Mouse (Mus musculus) bone marrow macrophage, adult 2 months (primary cell): ENCODE data around the gene Atxn10. TPM values are rescaled to one million over a fixed set of nuclear protein-coding genes. Genes with fewer than 3 reads are reported as not detected.

Experiments
- H3K27ac ChIP-seq: 2 replicates; pipeline ENCODE4 v1.5.1; 2012; ENCODE audit warnings: low read depth, low read length; ENCODE audit not compliant: insufficient read depth
- H3K4me1 ChIP-seq: 2 replicates; pipeline ENCODE4 v1.6.1; 2012; ENCODE audit warnings: low read length; ENCODE audit not compliant: control insufficient read depth, insufficient read depth
- H3K4me3 ChIP-seq: 2 replicates; pipeline ENCODE4 v1.5.1; 2012; ENCODE audit warnings: mild to moderate bottlenecking, low read length, moderate library complexity; ENCODE audit not compliant: insufficient read depth
- CTCF ChIP-seq: IDR thresholded peaks from 2 replicates; pipeline ENCODE4 v1.5.1; 2012; ENCODE audit warnings: low read depth, mild to moderate bottlenecking, low read length, moderate library complexity
- POLR2A ChIP-seq: IDR thresholded peaks from 2 replicates; pipeline ENCODE4 v1.6.1; 2012; ENCODE audit warnings: mild to moderate bottlenecking, low read depth, low read length, borderline replicate concordance
- polyA plus RNA-seq: library from polyadenylated mRNA; stranded (reverse); fragments of >200 nt; gene quantifications from 2 replicates; pipeline ENCODE4 v1.2.4, GENCODE M21; 2012; ENCODE audit not compliant: missing spikeins, insufficient read depth, insufficient read length

Atxn10 gene
- polyA plus RNA-seq, 1 experiment, result 70.2 TPM

DNA sequence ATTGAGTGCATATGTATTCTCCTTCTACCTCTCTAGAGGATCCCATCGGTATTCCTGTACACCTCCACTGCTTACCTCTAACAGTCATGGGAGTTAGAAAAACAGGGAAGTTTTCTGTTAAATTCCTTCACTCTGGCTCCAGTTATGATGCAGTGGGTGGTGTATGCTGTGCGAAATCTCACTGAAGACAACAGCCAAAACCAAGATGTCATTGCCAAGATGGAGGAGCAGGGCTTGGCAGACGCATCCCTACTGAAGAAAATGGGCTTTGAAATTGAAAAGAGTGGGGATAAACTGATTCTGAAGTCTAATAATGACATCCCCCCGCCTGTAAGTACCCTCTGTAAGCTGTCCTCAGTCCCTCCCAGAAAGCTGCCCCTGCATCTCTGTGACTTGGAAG lies 126.1 kb downstream of the Atxn10 start:
- Histone ChIP-seq H3K27ac (no peak overlapping the region), H3K4me1 (no peaks in the 10 kb centered on the region), H3K4me3 (no peak overlapping the region)
- TF ChIP-seq CTCF (no peak), POLR2A (no peak)

- no peak overlapping the region for H3K4me3 ChIP-seq
- TF ChIP-seq CTCF (no peak), POLR2A (no peak)
- no peak overlapping the region for H3K27ac ChIP-seq
- H3K4me1 ChIP-seq, result no peaks in the 10 kb centered on the region
Measured at GRCm38 (mm10) chr15:85463027-85463790, 127.2 kb downstream of the Atxn10 start.

GRCm38 (mm10) chr15:85464190-85464589 lies 128.1 kb downstream of the Atxn10 start:
- no peaks in the 10 kb centered on the region for H3K4me1 ChIP-seq
- no peak for TF ChIP-seq POLR2A
- TF ChIP-seq CTCF, result no peak
- H3K27ac ChIP-seq, result no peak overlapping the region
- no peak overlapping the region for H3K4me3 ChIP-seq

- H3K27ac ChIP-seq, result no peak overlapping the region
Measured at GRCm38 (mm10) chr15:85464823-85465565, 128.9 kb downstream of the Atxn10 start.

GRCm38 (mm10) chr15:85466456-85467067 lies 130.5 kb downstream of the Atxn10 start:
- no peak overlapping the region for H3K27ac ChIP-seq
- H3K4me3 ChIP-seq, result no peak overlapping the region
- TF ChIP-seq POLR2A, result no peak
- no peak for TF ChIP-seq CTCF
- H3K4me1 ChIP-seq, result no peaks in the 10 kb centered on the region

More at GRCm38 (mm10) chr15:85464823-85465565, 128.9 kb downstream of the Atxn10 start:
- H3K4me3 ChIP-seq, result no peak overlapping the region
- TF ChIP-seq POLR2A (no peak), CTCF (no peak)
- no peaks in the 10 kb centered on the region for H3K4me1 ChIP-seq

- no peak for TF ChIP-seq POLR2A
- no peak for TF ChIP-seq CTCF
- Histone ChIP-seq H3K4me1 (no peaks in the 10 kb centered on the region), H3K27ac (no peak overlapping the region), H3K4me3 (no peak overlapping the region)
Measured at GRCm38 (mm10) chr15:85469401-85469800, 133.4 kb downstream of the Atxn10 start.

GRCm38 (mm10) chr15:85474697-85475096 lies 138.7 kb downstream of the Atxn10 start:
- no peaks in the 10 kb centered on the region for H3K4me1 ChIP-seq
- TF ChIP-seq CTCF (no peak), POLR2A (no peak)
- no peak overlapping the region for H3K4me3 ChIP-seq
- H3K27ac ChIP-seq, result no peak overlapping the region

DNA sequence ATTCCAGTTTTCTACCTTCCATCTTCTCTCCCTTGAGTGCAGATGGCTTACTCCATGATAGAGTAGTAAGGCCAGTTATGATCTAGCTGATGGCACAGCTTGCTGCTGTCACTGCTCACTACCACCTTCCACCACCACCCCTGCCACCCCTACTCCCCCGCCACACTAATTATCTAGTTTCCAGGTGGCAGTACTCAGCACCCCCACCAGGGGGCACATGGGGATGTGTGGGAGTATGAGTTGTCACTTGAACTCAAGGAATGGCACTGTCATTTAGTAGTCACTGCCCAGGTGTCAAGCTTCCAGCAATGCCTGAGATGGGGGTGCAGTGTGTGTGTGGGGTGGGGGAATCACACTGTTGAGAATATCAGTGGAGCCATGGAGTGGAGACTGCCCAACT lies 141.5 kb downstream of the Atxn10 start:
- H3K27ac ChIP-seq, result no peak overlapping the region
- H3K4me1 ChIP-seq, result no peaks in the 10 kb centered on the region
- no peak for TF ChIP-seq POLR2A
- TF ChIP-seq CTCF, result peak; percentile 49; the same call in 1 of the 2 replicates
- H3K4me3 ChIP-seq, result no peak overlapping the region

DNA sequence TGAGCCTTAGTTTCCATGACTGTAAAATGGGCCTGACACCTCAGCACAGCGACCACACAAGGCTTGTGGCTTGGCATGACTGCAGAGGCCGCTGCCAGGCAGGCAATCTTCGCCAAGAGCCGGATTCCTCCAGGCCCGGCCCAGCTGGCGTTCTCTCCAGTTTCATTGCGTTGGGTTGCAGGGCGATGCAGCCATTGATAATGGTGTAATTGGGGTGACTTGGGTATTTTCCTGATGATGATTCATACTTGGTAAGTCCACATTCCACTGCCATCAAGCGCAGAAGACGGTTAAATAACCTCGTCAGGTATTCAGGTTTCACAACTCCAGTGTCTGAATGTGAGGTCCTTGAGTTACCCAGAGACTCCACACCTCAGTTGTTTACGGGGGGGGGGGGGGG lies 143.3 kb downstream of the Atxn10 start:
- TF ChIP-seq CTCF (no peak), POLR2A (no peak)
- Histone ChIP-seq H3K27ac (no peak overlapping the region), H3K4me1 (no peaks in the 10 kb centered on the region), H3K4me3 (no peak overlapping the region)

GRCm38 (mm10) chr15:85479919-85480318 lies 143.9 kb downstream of the Atxn10 start:
- Histone ChIP-seq H3K4me1 (no peaks in the 10 kb centered on the region), H3K4me3 (no peak overlapping the region), H3K27ac (no peak overlapping the region)
- no peak for TF ChIP-seq POLR2A
- TF ChIP-seq CTCF, result no peak
